Mouse (Mus musculus) heart, embryonic 15.5 days (tissue): ENCODE results near the gene Prim1. TPM values are rescaled to one million over a fixed set of nuclear protein-coding genes. Genes with fewer than 3 reads are reported as not detected.
"Not testable (repeated sequence)": the region's sequence is repeated elsewhere in the genome, so short reads cannot be mapped to it uniquely, and the experiment has no call there.

Experiments
- ATAC-seq: fragments of 200-750 bp; cut with Nextera tagmentation; replicated peaks from 2 replicates; pipeline ENCODE4 v1.8.0; 2017; ENCODE audit warnings: low read depth, moderate TSS enrichment; ENCODE audit not compliant: insufficient number of reproducible peaks, insufficient read depth, low FRiP score
- H3K27ac ChIP-seq: fragments of 300-500 bp; sonication (generic); 2 replicates; pipeline ENCODE4 v1.5.1; 2015; ENCODE audit warnings: mild to moderate bottlenecking, inconsistent platforms
- H3K27me3 ChIP-seq: fragments of 300-500 bp; sonication (generic); 2 replicates; pipeline ENCODE4 v1.6.1; 2015; ENCODE audit warnings: inconsistent platforms
- H3K36me3 ChIP-seq: fragments of 300-500 bp; sonication (generic); 2 replicates; pipeline ENCODE4 v1.6.1; 2015; ENCODE audit warnings: mild to moderate bottlenecking, inconsistent platforms
- H3K4me1 ChIP-seq: fragments of 300-500 bp; sonication (generic); replicated peaks from 2 replicates; pipeline ENCODE4 v1.6.1; 2015; ENCODE audit warnings: inconsistent platforms
- H3K4me2 ChIP-seq: fragments of 300-500 bp; sonication (generic); 2 replicates; pipeline ENCODE4 v1.6.1; 2015; ENCODE audit warnings: inconsistent platforms, mild to moderate bottlenecking, moderate library complexity
- H3K4me3 ChIP-seq: fragments of 300-500 bp; sonication (generic); 2 replicates; pipeline ENCODE4 v1.5.1; 2015; ENCODE audit warnings: mild to moderate bottlenecking, inconsistent platforms
- H3K9ac ChIP-seq: fragments of 300-500 bp; sonication (generic); 2 replicates; pipeline ENCODE4 v1.6.1; 2015; ENCODE audit warnings: mild to moderate bottlenecking, inconsistent platforms
- H3K9me3 ChIP-seq: fragments of 300-500 bp; sonication (generic); replicated peaks from 2 replicates; pipeline ENCODE4 v1.6.1; 2016; ENCODE audit warnings: inconsistent platforms
- WGBS: fragments of 180-500 bp; shearing (Covaris S2); methylation state at CpG from one replicate; pipeline ENCODE4 v1.1.7; 2015; ENCODE audit warnings: mixed read lengths; 5-methylcytosine and 5-hydroxymethylcytosine counted together
- polyA plus RNA-seq: library from polyadenylated mRNA; unstranded; fragments of >200 nt; fragmentation: Nextera tagmentation; extraction: Ambion mirVana; gene quantifications from 2 replicates; pipeline ENCODE4 v1.2.1, GENCODE M21; 2015

Gene Prim1
- polyA plus RNA-seq, 1 experiment from 2014 or later, result 41.5 TPM

DNA sequence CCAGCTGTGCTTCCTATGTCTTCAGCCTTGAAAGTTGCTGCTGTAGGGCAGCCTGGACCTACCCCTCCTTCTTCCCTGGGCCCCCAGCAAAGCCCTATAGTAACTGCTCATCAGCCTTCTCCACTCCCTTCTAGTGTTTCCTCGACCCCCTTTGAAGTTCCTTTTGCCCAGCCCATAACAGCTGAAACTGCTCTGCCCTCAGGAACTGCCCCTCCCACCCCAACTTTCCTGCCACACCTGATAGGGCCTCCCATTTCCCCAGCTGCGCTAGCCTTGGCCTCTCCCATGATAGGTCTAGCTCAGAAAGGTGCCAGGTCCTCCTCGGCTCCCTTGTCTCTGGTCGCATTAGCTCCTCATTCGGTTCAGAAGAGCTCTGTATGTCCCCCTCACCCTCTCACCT lies 24.2 kb downstream of the Prim1 start:
- Histone ChIP-seq H3K9me3 (no peaks in the 10 kb centered on the region), H3K4me3 (no peak overlapping the region), H3K4me2 (peak overlapping the region; percentile 74; the same call in 1 of the 2 replicates), H3K36me3 (peaks cover 30% of the 10 kb centered on the region), H3K9ac (no peak overlapping the region), H3K27me3 (no peaks in the 10 kb centered on the region), H3K27ac (no peak overlapping the region), H3K4me1 (peaks cover 71% of the 10 kb centered on the region)
- 40% methylated on average over 5 of the region's 5 CpGs for WGBS
- ATAC-seq, result no peak

DNA sequence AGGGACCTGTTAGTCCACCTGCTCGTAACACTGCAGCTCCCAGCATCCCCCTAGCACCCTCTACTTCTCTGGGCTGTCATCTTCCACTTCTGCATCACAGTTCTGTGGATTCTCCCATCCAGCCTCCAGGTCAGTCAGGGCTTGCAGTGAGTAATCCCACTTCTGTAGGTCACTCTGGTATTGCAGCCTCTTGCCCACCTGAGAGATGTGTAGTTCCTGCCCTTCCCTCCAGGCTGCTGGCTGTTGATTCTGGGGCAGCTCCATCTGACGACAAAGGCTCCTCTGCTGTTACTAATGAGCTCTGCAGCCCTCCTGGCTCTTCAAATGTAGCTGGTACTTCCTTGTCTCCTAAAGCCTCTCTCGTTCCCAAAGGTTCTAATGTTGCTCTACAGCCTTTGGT lies 24.9 kb downstream of the Prim1 start:
- peaks cover 37% of the 10 kb centered on the region for H3K36me3 ChIP-seq
- no peak overlapping the region for H3K27ac ChIP-seq
- H3K9ac ChIP-seq, result no peak overlapping the region
- no peak overlapping the region for H3K4me3 ChIP-seq
- H3K9me3 ChIP-seq, result no peaks in the 10 kb centered on the region
- no peaks in the 10 kb centered on the region for H3K27me3 ChIP-seq
- ATAC-seq, result no peak
- no peak overlapping the region for H3K4me2 ChIP-seq
- H3K4me1 ChIP-seq, result peaks cover 74% of the 10 kb centered on the region
- 59% methylated on average over 3 of the region's 3 CpGs for WGBS

GRCm38 (mm10) chr10:128040293-128040692 lies 25.3 kb downstream of the Prim1 start:
- Histone ChIP-seq H3K4me1 (peaks cover 77% of the 10 kb centered on the region), H3K4me3 (no peak overlapping the region), H3K4me2 (no peak overlapping the region), H3K9ac (no peak overlapping the region), H3K27ac (no peak overlapping the region), H3K36me3 (peaks cover 41% of the 10 kb centered on the region), H3K27me3 (no peaks in the 10 kb centered on the region), H3K9me3 (no peaks in the 10 kb centered on the region)
- no peak for ATAC-seq
- 84% methylated on average over 5 of the region's 5 CpGs for WGBS

- Histone ChIP-seq H3K4me1 (peaks cover 77% of the 10 kb centered on the region), H3K4me3 (no peak overlapping the region), H3K27me3 (no peaks in the 10 kb centered on the region), H3K4me2 (no peak overlapping the region), H3K9me3 (no peaks in the 10 kb centered on the region), H3K9ac (no peak overlapping the region), H3K36me3 (peaks cover 53% of the 10 kb centered on the region), H3K27ac (no peak overlapping the region)
- no peak for ATAC-seq
- 66% methylated on average over 4 of the region's 4 CpGs for WGBS
These were observed 26.7 kb downstream of the Prim1 start for GRCm38 (mm10) chr10:128041636-128042035.

DNA sequence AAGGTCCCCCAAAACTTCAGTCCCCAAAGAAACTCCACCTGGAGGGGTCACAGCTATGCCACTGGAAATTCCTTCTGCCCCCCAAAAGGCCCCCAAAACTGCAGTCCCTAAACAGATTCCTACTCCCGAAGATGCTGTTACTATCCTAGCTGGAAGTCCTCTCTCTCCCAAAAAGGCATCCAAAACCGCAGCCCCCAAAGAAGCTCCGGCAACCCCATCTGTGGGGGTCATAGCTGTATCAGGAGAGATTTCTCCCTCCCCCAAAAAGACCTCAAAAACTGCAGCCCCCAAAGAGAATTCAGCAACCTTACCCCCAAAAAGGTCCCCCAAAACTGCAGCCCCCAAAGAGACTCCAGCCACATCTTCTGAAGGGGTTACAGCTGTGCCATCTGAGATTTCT lies 27.5 kb downstream of the Prim1 start:
- no peak overlapping the region for H3K4me3 ChIP-seq
- no peak overlapping the region; the same call in 1 of the 2 replicates for H3K27ac ChIP-seq
- H3K27me3 ChIP-seq, result no peaks in the 10 kb centered on the region
- H3K36me3 ChIP-seq, result peaks cover 59% of the 10 kb centered on the region
- no peak for ATAC-seq
- no peak overlapping the region for H3K4me2 ChIP-seq
- peaks cover 73% of the 10 kb centered on the region for H3K4me1 ChIP-seq
- no peaks in the 10 kb centered on the region for H3K9me3 ChIP-seq
- WGBS, result 81% methylated on average over 3 of the region's 3 CpGs
- H3K9ac ChIP-seq, result no peak overlapping the region

DNA sequence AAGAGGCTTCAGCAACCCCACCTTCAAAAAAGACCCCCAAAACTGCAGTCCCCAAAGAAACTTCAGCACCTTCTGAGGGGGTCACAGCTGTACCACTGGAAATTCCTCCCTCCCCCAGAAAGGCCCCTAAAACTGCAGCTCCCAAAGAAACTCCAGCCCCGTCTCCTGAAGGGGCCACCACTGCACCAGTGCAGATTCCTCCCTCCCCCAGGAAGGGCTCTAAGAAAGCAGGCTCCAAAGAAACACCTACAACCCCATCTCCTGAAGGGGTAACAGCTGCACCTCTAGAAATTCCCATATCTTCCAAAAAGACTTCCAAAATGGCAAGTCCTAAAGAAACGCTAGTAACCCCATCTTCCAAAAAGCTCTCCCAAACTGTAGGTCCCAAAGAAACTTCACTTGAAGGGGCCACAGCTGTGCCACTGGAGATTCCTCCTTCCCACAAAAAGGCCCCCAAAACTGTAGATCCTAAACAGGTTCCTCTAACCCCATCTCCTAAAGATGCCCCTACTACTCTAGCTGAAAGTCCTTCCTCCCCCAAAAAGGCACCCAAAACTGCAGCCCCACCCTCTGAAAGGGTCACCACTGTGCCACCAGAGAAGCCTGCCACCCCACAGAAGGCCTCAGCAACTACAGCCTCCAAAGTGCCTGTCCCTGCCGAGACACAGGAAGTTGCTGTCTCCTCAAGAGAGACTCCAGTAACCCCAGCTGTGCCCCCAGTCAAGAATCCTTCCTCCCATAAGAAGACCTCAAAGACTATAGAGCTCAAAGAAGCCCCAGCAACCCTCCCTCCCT lies 28.3 kb downstream of the Prim1 start:
- Histone ChIP-seq H3K27ac (peak overlapping the region; percentile 72), H3K9me3 (no peaks in the 10 kb centered on the region), H3K9ac (no peak overlapping the region), H3K4me1 (peaks cover 67% of the 10 kb centered on the region), H3K36me3 (peaks cover 62% of the 10 kb centered on the region), H3K4me2 (peak overlapping the region; percentile 23; the same call in 1 of the 2 replicates), H3K27me3 (no peaks in the 10 kb centered on the region), H3K4me3 (no peak overlapping the region)
- no peak for ATAC-seq
- WGBS, result 49% methylated on average over 3 of the region's 3 CpGs

- H3K4me3 ChIP-seq, result no peak overlapping the region
- H3K9me3 ChIP-seq, result no peaks in the 10 kb centered on the region
- H3K36me3 ChIP-seq, result peaks cover 67% of the 10 kb centered on the region
- no peak overlapping the region for H3K27ac ChIP-seq
- WGBS, result 93% methylated on average over 8 of the region's 8 CpGs
- no peaks in the 10 kb centered on the region for H3K27me3 ChIP-seq
- no peak overlapping the region for H3K9ac ChIP-seq
- peaks cover 21% of the 10 kb centered on the region for H3K4me1 ChIP-seq
- ATAC-seq, result no peak
- no peak overlapping the region for H3K4me2 ChIP-seq
These were observed 33.2 kb downstream of the Prim1 start for GRCm38 (mm10) chr10:128048157-128048556.

DNA sequence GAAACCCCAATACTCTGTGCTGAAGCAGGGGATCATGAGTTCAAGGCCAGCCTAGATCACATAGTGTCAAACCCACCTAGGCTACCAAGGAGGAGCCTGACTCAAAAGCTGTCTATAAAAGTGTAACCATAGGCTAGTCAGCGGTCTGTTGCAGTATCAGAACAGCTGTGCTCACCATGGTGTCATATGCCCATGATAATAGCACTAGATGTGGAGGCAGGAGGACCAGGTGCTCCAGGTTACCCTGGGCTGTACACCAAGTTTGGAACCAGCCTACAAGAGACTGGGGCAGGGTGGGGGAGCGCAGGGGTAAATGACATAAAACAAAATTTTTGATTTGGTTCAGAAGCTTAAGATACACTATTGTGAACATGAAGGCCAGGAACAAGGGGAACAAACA lies 34.8 kb downstream of the Prim1 start:
- no peak overlapping the region for H3K4me3 ChIP-seq
- H3K27ac ChIP-seq, result no peak overlapping the region
- H3K27me3 ChIP-seq, result no peaks in the 10 kb centered on the region
- WGBS, result 97% methylated on average over 2 of the region's 2 CpGs
- no peak for ATAC-seq
- no peaks in the 10 kb centered on the region for H3K9me3 ChIP-seq
- peaks cover 5% of the 10 kb centered on the region for H3K4me1 ChIP-seq
- H3K9ac ChIP-seq, result no peak overlapping the region
- peaks cover 57% of the 10 kb centered on the region for H3K36me3 ChIP-seq
- no peak overlapping the region for H3K4me2 ChIP-seq

GRCm38 (mm10) chr10:128050355-128050754 lies 35.4 kb downstream of the Prim1 start:
- Histone ChIP-seq H3K4me3 (no peak overlapping the region), H3K4me2 (no peak overlapping the region), H3K4me1 (no peaks in the 10 kb centered on the region), H3K27me3 (no peaks in the 10 kb centered on the region), H3K27ac (no peak overlapping the region), H3K36me3 (peaks cover 52% of the 10 kb centered on the region), H3K9me3 (no peaks in the 10 kb centered on the region), H3K9ac (no peak overlapping the region)
- no peak for ATAC-seq
- WGBS, result 81% methylated on average over 2 of the region's 2 CpGs

DNA sequence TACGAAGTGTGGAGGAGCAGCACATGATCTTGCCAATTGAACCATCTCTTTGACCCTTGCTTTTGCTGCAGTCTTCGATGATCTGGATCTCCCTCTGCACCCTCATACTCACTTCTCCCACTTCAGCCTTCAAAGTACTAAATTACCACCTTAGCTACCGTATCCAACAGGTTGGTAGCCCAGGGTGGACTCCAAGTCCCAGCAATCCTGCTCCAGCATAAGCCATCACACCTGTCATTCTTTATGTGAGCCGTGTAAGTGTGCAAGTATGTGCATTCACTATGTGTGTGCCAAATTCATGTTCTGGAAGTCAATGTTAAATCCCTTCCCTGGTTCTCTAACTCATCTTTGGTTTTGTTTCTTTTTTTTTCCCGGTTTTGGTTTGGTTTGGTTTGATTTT lies 36.6 kb downstream of the Prim1 start:
- Histone ChIP-seq H3K36me3 (peaks cover 40% of the 10 kb centered on the region), H3K4me2 (no peak overlapping the region), H3K27ac (no peak overlapping the region), H3K4me3 (no peak overlapping the region), H3K27me3 (no peaks in the 10 kb centered on the region), H3K9me3 (no peaks in the 10 kb centered on the region), H3K4me1 (no peaks in the 10 kb centered on the region), H3K9ac (no peak overlapping the region)
- no peak for ATAC-seq
- 90% methylated on average over 5 of the region's 5 CpGs for WGBS

- H3K27me3 ChIP-seq, H3K4me3 ChIP-seq, H3K27ac ChIP-seq, H3K9me3 ChIP-seq, ATAC-seq, H3K4me2 ChIP-seq, H3K9ac ChIP-seq, H3K4me1 ChIP-seq: not testable (repeated sequence)
- H3K36me3 ChIP-seq, result peaks cover 35% of the 10 kb centered on the region
- WGBS, result 95% methylated on average over 1 of the region's 2 CpGs
These were observed 37.2 kb downstream of the Prim1 start for GRCm38 (mm10) chr10:128052136-128052535.

- ATAC-seq, result no peak
- Histone ChIP-seq H3K27me3 (no peaks in the 10 kb centered on the region), H3K9me3 (no peaks in the 10 kb centered on the region), H3K4me2 (no peak overlapping the region), H3K27ac (no peak overlapping the region), H3K36me3 (peaks cover 28% of the 10 kb centered on the region), H3K4me3 (no peak overlapping the region), H3K9ac (no peak overlapping the region), H3K4me1 (peaks cover 3% of the 10 kb centered on the region)
- WGBS, result 93% methylated on average over 8 of the region's 8 CpGs
These were observed 38.0 kb downstream of the Prim1 start for GRCm38 (mm10) chr10:128053001-128053400.
